Mouse (Mus musculus): ENCODE measurements around the gene Trim63. TPM values are rescaled to one million over a fixed set of nuclear protein-coding genes. Genes with fewer than 3 reads are reported as not detected.

Trim63 gene
- polyA plus RNA-seq, 1 experiment from 2014 or later: 2.4 TPM

GRCm38 (mm10) chr4:134356591-134357460 lies 41.9 kb downstream of the Trim63 start:
- WGBS: 15% methylated on average over 22 of the region's 22 CpGs
- peak; percentile 95 for TF ChIP-seq CTCF (IDR thresholded peaks at IDR 0.05; ENCODE audit: low read depth)
- Histone ChIP-seq H3K36me3 (ENCODE audit: insufficient read depth, low read length) (no peaks in the 10 kb centered on the region), H3K27me3 (ENCODE audit: insufficient read depth, low read length) (no peaks in the 10 kb centered on the region), H3K4me1 (replicated peaks; ENCODE audit: insufficient read depth, low read length) (peaks cover 18% of the 10 kb centered on the region), H3K27ac (peak overlapping the region; percentile 66), H3K4me2 (ENCODE audit: low read length) (0 out of 2 replicates have a peak overlapping the region, but pooled peaks have one; percentile 5), H3K4me3 (replicated peaks; ENCODE audit: low read depth, low read length) (no peak overlapping the region), H3K9me3 (replicated peaks; ENCODE audit: low read length) (no peaks in the 10 kb centered on the region), H3K9ac (ENCODE audit: low read depth, low read length) (no peak overlapping the region)
- ATAC-seq (replicated peaks; ENCODE audit: low FRiP score, low read depth) (peak; percentile 52), DNase-seq (ENCODE audit: low spot score) (peak; percentile 79)

GRCm38 (mm10) chr4:134357461-134357771 lies 42.5 kb downstream of the Trim63 start:
- Histone ChIP-seq H3K9ac (ENCODE audit: low read depth, low read length) (no peak overlapping the region), H3K9me3 (replicated peaks; ENCODE audit: low read length) (no peaks in the 10 kb centered on the region), H3K4me1 (replicated peaks; ENCODE audit: insufficient read depth, low read length) (peaks cover 17% of the 10 kb centered on the region), H3K27ac (0 out of 2 replicates have a peak overlapping the region, but pooled peaks have one; percentile 19), H3K4me3 (replicated peaks; ENCODE audit: low read depth, low read length) (no peak overlapping the region), H3K27me3 (ENCODE audit: insufficient read depth, low read length) (no peaks in the 10 kb centered on the region), H3K36me3 (ENCODE audit: insufficient read depth, low read length) (no peaks in the 10 kb centered on the region), H3K4me2 (ENCODE audit: low read length) (no peak overlapping the region)
- no peak for DNase-seq (ENCODE audit: low spot score)
- WGBS: 46% methylated on average over 17 of the region's 17 CpGs
- ATAC-seq (replicated peaks; ENCODE audit: low FRiP score, low read depth): no peak
- TF ChIP-seq CTCF (IDR thresholded peaks at IDR 0.05; ENCODE audit: low read depth): no peak

GRCm38 (mm10) chr4:134359649-134360048 lies 44.7 kb downstream of the Trim63 start:
- Histone ChIP-seq H3K27ac (no peak overlapping the region), H3K4me1 (replicated peaks; ENCODE audit: insufficient read depth, low read length) (peaks cover 17% of the 10 kb centered on the region), H3K27me3 (ENCODE audit: insufficient read depth, low read length) (0 out of 2 replicates have a peak, but pooled peaks cover 2% of the 10 kb centered on the region), H3K4me2 (ENCODE audit: low read length) (no peak overlapping the region), H3K36me3 (ENCODE audit: insufficient read depth, low read length) (no peaks in the 10 kb centered on the region), H3K9me3 (replicated peaks; ENCODE audit: low read length) (no peaks in the 10 kb centered on the region), H3K9ac (ENCODE audit: low read depth, low read length) (no peak overlapping the region), H3K4me3 (replicated peaks; ENCODE audit: low read depth, low read length) (no peak overlapping the region)
- no peak for TF ChIP-seq CTCF (IDR thresholded peaks at IDR 0.05; ENCODE audit: low read depth)
- ATAC-seq (replicated peaks; ENCODE audit: low FRiP score, low read depth) (no peak), DNase-seq (ENCODE audit: low spot score) (no peak)
- WGBS: 88% methylated on average over 6 of the region's 6 CpGs

GRCm38 (mm10) chr4:134361215-134361614 lies 46.3 kb downstream of the Trim63 start:
- no peak overlapping the region for H3K9ac ChIP-seq (ENCODE audit: low read depth, low read length)
- ATAC-seq (replicated peaks; ENCODE audit: low FRiP score, low read depth) (no peak), DNase-seq (ENCODE audit: low spot score) (peak; percentile 44)
- WGBS: 12% methylated on average over 5 of the region's 5 CpGs
- H3K27me3 ChIP-seq (ENCODE audit: insufficient read depth, low read length): 0 out of 2 replicates have a peak, but pooled peaks cover 3% of the 10 kb centered on the region
- H3K27ac ChIP-seq: no peak overlapping the region
- H3K9me3 ChIP-seq (replicated peaks; ENCODE audit: low read length): no peaks in the 10 kb centered on the region
- peaks cover 8% of the 10 kb centered on the region; the same call in 1 of the 2 replicates for H3K4me1 ChIP-seq (replicated peaks; ENCODE audit: insufficient read depth, low read length)
- no peak overlapping the region for H3K4me3 ChIP-seq (replicated peaks; ENCODE audit: low read depth, low read length)
- H3K36me3 ChIP-seq (ENCODE audit: insufficient read depth, low read length): no peaks in the 10 kb centered on the region
- H3K4me2 ChIP-seq (ENCODE audit: low read length): no peak overlapping the region
- TF ChIP-seq CTCF (IDR thresholded peaks at IDR 0.05; ENCODE audit: low read depth): no peak

GRCm38 (mm10) chr4:134362124-134362523 lies 47.2 kb downstream of the Trim63 start:
- no peak for TF ChIP-seq CTCF (IDR thresholded peaks at IDR 0.05; ENCODE audit: low read depth)
- 66% methylated on average over 9 of the region's 9 CpGs for WGBS

GRCm38 (mm10) chr4:134362586-134362985 lies 47.7 kb downstream of the Trim63 start:
- 0 out of 2 replicates have a peak, but pooled peaks cover 3% of the 10 kb centered on the region for H3K4me1 ChIP-seq (replicated peaks; ENCODE audit: insufficient read depth, low read length)

More at GRCm38 (mm10) chr4:134362124-134362523, 47.2 kb downstream of the Trim63 start:
- Histone ChIP-seq H3K4me2 (ENCODE audit: low read length) (no peak overlapping the region), H3K36me3 (ENCODE audit: insufficient read depth, low read length) (no peaks in the 10 kb centered on the region), H3K4me3 (replicated peaks; ENCODE audit: low read depth, low read length) (no peak overlapping the region), H3K9ac (ENCODE audit: low read depth, low read length) (no peak overlapping the region), H3K27ac (no peak overlapping the region), H3K9me3 (replicated peaks; ENCODE audit: low read length) (no peaks in the 10 kb centered on the region), H3K4me1 (replicated peaks; ENCODE audit: insufficient read depth, low read length) (0 out of 2 replicates have a peak, but pooled peaks cover 3% of the 10 kb centered on the region), H3K27me3 (ENCODE audit: insufficient read depth, low read length) (0 out of 2 replicates have a peak, but pooled peaks cover 3% of the 10 kb centered on the region)
- DNase-seq (ENCODE audit: low spot score) (no peak), ATAC-seq (replicated peaks; ENCODE audit: low FRiP score, low read depth) (no peak)

More at GRCm38 (mm10) chr4:134362586-134362985, 47.7 kb downstream of the Trim63 start:
- peak; percentile 52 for DNase-seq (ENCODE audit: low spot score)
- H3K27ac ChIP-seq: no peak overlapping the region
- WGBS: 26% methylated on average over 9 of the region's 9 CpGs
- no peak for TF ChIP-seq CTCF (IDR thresholded peaks at IDR 0.05; ENCODE audit: low read depth)
- 0 out of 2 replicates have a peak, but pooled peaks cover 3% of the 10 kb centered on the region for H3K27me3 ChIP-seq (ENCODE audit: insufficient read depth, low read length)
- H3K4me3 ChIP-seq (replicated peaks; ENCODE audit: low read depth, low read length): no peak overlapping the region
- ATAC-seq (replicated peaks; ENCODE audit: low FRiP score, low read depth): no peak
- no peak overlapping the region for H3K4me2 ChIP-seq (ENCODE audit: low read length)
- H3K36me3 ChIP-seq (ENCODE audit: insufficient read depth, low read length): no peaks in the 10 kb centered on the region
- no peak overlapping the region for H3K9ac ChIP-seq (ENCODE audit: low read depth, low read length)
- no peaks in the 10 kb centered on the region for H3K9me3 ChIP-seq (replicated peaks; ENCODE audit: low read length)

Data from kidney, postnatal 0 days (tissue).